Mouse (Mus musculus): ENCODE measurements around the gene Stmn1.
"Not testable (repeated sequence)": the region's sequence is repeated elsewhere in the genome, so short reads cannot be mapped to it uniquely, and the experiment has no call there.

Stmn1 gene

DNA sequence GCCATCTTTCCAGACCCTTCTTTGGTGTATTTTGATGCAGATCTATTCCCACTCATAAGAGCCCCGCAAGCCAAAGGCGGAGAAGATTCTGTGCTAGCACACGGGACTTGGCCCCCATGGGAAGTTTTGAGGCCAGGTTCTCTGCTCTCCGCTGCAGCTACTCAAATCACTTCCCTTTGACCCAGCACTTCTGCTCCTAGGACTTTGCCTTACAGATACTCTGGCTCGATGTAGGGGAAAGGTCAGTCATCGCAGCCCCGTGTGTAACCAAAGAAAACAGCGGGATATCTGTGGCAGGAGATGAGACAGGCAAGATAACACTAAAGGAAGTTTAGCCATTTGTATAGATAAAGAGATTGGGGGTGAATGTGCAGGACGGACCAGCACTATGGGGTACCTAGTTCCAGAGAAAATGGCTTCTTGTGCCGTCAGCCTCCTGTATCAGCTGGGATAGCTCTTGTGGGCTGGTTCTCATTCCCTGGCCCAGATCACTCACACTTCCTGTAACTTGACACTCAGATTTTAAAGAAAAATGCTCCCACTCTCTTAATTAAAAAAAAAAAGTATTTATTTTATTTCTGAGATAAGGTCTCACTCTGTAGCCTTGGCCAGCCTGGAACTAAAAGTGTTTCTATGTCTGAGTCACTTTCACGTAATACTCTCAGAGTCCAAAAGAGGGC lies 22.0 kb downstream of the Stmn1 start:
- peak; percentile 52 for DNase-seq

DNA sequence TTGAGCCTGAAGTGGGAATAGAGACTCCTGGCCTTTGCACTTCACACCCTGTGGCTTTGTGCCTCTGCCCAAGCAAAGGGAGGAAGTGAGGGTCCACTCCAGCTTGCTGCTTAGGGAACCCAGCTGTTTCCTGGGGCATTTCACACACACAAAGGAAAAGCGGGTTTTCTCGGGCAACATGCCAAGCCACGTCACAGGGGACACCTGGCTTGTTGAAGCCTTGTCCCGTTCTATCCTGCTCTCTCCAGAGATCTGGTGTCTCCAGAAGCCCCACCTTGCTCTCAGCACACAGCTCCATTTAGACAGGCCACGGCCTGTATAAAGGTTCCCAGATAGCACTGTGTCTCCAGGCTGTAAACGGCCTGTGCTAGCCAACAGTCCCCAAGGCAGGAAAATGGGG lies 23.6 kb downstream of the Stmn1 start:
- no peak for DNase-seq

DNA sequence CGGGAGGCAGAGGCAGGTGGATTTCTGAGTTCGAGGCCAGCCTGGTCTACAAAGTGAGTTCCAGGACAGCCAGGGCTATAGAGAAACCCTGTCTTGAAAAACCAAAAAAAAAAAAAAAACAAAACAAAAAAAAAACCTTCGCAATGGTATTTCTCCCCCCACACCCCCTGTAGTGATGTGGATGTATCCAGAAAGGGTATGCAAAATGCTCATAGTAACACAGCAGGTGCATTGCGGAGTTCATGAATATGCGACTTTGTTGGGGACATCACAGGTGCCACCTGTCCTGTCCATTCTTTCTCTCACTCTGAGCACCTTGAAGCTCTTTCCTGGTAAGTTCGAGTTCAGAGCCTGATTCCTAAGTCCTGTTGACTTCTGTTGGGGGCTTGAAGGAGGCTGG lies 26.0 kb downstream of the Stmn1 start:
- DNase-seq = not testable (repeated sequence)

DNA sequence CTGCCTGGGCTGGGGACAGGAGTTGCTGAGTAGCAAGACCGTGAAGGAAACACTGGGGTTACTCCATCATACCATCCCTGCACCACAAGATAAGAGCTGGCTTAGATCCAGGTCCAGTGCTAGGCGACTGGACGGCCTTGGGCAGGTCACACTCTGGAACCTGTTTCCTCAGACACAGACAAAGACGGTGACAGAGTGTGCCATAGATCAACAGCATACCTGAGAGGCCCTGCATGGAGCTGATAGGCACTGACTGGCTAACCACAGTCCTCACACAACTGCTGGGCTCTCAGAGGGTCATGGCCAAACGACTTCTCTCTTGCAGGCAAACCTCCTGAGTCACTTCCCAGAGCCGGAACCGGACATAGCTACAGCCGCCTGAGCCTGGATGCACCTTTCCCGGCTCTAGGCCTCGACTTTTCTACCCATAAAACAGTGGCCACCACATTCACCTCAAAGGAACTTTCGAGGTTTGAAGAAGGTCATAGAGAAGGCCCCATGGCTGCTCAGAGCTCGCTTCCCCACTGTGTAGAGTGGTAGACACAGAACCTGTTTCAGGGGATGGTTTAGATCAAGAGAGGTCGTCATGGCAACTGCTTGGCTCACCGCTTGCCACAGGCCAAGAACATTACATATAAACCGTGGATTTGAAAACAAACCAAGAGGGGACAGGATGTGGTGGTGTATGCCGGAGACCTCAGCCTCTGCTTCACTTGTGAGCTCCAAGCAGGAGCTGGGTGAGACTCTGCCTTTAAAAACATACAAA lies 26.8 kb downstream of the Stmn1 start:
- DNase-seq = no peak

DNA sequence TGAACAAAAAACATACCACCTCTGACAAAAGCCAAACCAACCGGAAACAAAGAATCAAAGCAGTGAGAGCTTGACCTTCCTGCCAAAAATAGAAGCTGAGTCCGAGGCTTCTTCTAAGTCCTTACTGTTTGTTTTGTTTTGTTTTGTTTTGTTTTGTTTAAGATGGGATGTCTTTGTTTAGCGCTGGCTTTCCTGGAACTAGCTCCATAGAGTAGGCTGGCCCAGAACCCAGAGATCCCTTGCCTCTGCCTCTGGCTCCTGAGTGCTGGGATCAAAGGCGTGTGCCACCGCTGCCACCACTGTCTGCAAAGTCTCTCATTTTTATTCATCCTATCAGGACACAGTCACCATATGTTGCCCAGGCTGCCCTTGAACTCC lies 27.4 kb downstream of the Stmn1 start:
- DNase-seq = no peak

DNA sequence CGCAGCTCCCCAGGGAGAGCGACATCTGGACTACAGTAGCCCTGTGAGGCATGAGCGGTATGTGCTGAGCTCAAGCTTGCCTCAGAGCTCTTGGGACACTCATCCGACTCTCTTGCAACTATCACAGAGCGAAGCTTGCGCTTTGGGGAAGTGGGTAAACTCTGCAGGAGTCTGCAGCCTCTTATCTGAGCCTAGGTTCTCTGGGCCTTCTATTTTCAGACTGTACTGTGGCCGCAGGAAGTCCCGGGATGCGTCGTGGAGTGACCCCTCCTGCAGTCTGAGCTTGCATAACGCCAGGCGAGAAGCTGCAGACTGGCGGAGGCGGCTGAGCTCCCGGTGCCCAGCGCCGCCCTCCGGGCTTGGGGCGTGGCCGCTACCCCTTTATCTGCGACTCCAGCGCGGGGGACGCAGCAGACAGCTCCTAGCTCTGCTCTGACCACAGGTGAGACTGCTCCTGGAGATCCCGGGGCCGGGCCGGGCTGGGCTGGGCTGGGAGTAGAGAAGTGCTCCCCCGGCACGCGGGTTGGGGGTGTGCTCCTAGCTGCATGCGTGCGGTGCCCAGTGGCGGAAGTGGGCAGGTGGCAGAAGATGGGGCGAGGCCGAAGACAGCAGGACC lies 28.6 kb downstream of the Stmn1 start, which contains the start of gene Paqr7:
Gene Paqr7 (plus strand): TSS at position 103 of the 616 bp plus-strand sequence.
- peak; percentile 88 for DNase-seq

DNA sequence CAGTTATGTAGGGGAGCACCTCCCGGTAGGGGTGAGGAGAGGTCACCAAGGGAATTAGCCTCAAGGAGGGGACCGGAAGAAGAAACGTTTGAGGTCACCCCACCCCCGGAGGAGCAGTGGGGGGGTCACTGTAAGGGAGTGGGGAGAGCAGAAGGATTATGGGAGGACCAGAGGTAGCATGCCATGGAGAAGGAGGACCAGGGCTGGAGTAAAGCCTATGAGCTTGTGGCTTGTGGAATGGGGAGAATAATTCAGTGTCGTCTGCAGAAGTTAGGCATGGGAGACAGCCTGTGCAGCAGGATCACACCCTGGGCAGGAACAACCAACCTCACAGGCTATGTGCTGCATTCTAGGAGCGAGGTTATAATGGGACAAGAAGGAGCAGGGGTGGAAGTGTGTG lies 29.1 kb downstream of the Stmn1 start:
- DNase-seq = no peak

DNA sequence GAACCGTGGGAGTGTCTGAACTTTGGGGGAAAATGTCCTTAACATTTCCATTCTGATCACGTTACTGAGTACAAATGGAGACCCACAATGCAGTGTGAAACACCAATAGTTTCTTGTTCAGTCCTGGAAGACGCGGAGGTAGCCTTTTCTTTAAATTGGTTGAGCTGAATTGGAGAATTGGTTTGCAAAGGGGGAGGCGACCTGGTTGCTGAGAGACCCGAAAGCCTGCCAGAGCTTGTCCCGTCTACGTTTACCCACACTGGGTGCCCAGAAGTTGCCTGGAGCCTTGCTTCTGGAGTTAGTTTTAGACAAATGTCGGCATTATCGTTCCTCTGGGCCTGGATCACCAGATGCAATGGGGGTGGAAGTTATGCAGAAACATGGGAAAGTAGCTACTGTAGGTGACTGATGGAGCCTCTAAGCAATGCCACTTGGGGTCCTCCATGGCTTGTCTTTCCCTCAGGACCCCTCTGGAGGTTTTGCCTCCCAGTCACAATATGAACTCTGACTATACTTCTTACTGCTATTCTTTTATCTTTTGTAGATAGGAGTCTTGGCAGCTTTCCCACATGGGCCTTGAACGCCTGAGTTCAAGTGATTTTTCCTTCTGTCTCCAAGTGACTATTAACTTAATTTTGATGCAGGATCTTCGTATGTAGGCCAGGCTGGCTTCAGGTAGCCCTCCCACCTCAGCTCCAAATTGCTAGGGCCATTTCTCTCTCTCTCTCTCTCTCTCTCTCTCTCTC lies 30.0 kb downstream of the Stmn1 start:
- DNase-seq = no peak

DNA sequence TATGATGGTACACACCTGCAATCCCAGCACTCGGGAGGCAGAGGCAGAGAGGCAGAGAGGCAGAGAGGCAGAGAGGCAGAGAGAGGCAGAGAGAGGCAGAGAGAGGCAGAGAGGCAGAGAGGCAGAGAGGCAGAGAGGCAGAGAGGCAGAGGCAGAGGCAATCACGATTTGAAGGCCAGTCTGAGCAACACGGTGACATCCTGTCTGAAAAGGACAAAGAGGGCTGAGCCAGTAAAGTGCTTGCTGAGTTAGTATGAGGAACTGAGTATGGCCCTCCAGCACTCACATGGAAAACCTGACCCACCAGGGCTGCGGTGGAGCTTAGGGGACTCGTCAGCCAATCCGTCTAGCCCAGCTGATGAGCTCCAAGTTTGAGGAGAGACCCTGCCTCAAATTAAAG lies 30.9 kb downstream of the Stmn1 start:
- not testable (repeated sequence) for DNase-seq

DNA sequence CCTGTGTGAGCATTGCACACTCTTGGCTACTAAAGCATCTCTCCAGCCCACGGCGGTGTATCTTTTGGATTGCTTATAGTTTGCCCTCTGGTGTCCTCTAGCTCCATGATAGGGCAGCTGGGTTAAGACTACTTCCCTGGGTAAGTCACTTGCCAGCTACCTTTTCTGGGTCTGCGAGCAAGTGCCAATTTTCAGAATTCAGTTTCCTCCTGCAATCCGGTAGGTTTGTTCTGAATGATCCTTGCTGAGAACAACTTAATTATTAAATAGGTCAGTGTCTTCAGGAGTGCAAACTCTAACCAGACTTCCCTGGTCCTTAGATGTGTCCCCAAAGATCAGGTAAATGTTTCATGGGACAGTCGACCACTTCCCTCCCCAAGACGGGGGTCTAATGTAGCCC lies 33.0 kb downstream of the Stmn1 start:
- DNase-seq = no peak

DNA sequence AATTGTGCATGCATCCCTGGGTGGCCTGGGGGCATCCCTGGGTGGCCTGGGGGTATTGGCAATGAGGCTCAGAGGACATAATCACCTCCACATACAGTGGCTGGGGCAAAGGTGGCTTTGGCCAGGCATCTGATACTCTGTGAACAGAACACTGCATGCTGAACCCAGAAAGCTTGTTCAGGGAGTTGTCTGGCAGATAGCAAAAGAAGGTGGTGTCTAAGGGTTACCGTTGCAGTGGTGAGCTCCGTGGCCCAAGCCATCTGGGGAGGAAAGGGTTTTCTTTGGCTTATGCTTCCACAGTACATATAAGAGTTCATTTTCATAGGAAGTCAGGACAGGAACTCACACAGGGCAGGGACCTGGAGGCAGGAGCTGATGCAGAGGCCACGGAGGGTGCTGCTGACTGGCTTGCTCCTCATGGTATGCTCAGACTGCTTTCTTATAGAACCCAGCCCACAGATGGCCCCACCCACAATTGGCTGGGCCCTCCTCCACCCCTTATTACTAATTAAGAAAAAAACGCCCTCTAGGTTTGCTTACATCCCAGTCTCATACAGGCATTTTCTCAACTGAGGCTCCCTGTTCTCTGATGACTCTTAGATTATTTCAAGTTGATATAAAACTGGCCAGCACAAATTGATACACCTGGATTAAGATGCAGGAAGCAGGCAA lies 35.7 kb downstream of the Stmn1 start:
- DNase-seq = no peak

DNA sequence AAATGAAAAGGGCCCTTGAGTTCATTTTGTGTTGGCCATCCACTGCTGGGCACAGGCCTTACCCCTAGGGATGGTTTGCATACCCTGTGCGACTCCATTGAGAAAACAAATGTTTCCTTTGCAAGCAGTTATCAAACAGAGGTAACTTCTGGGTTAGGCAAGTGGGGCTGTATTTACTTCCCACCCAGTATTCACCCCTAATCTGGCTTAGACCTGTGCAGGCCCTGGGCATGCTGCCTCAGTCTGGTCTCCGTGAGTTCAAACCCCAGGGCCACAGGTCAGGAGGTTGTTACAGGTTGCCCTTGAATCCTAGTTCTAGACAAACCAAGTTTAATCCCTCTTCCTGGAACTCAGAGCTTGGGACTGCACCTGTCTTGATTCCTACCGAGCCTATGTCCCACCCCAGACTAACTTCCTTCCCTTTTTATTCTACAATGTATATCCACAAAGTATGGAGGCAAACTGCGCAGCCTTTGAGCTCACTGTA lies 37.2 kb downstream of the Stmn1 start:
- DNase-seq = no peak

DNA sequence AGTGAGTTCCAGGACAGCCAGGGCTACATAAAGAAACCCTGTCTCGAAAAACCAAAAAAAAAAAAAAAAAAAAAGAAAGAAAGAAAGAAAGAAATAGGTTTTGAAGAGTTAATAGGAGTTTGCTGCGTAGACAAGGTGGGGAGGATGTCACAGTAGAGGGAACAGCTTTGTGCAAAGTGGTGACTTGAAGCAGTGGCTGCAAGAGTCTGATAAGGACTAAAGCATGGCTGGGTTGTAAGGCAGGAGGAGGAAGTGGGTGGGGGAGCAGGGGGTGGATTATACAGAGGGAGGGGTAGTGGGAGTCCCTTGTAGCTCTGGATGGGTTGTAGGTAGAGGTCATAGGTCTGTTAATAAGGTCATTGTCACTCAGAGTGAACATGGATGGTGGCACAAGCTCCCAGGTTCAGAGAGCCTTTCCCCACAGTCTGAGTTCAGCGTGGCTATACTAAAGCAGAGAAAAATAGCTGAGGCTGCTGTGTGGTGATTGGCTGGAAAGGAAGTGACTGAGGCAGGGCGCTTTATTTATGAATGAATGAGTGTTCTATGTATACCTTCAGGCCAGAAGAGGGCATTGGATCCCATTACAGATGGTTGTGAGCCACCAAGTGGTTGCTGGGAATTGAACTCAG lies 38.0 kb downstream of the Stmn1 start:
- DNase-seq = no peak

DNA sequence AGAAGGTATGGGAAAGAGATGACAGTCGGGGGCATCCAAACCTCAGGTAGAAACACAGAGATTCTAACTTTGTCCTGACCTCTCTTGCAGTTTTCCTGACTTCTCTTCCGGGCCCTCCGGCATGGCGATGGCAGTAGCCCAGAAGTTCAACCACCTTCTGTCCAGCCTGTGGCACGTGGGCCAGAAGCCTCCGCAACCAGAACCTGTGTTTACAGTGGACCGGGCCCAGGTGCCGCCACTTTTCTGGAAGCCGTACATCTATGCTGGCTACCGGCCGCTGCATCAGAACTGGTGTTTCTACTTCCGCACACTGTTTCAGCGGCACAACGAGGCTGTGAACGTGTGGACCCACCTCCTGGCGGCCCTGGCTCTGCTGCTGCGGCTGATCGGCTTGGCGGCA lies 38.6 kb downstream of the Stmn1 start:
- no peak for DNase-seq

DNA sequence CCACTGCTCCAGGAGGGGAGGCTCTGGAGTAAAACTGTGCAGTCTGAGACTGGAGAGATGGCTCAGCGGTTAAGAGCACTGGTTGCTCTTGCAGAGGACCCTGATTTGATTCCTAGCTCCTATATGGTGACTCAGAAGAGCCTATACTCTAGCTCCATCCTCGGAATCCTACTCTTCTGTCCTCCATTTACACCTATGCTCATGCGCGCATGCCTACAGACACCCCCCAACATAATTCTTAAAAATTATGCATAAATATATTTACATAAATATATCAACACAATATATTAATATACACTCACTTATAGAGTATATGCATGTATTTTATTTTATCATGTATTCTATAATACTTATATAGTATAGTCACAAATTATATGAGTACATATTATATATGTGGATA lies 42.3 kb downstream of the Stmn1 start:
- DNase-seq = no peak

DNA sequence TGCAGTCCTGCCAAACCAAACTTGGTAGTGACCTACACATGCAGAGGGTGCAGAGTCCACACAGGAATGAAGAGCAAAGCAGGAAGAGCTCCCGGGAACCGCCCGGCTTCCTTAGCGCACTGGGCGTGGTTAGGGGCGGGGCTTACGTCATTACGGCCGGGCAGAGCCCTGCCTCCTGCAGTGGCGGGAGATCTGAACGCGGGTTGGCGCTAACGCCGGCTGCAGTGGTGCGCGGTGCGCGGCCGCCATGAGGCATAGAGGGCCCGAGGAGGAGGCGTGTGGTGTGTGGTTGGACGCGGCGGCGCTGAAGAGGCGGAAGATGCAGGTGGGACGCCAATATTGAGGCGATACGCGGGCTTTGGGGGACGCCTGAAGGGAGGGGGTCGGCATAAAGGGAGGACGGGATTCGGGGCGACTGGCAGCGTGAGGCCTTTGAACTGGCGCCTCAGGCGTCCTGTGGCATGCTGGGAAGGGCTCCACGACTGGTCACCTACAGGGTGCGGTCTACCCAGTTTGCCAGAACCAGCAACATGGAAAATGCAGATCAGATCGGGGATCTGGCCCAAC lies 42.8 kb downstream of the Stmn1 start, which contains the start of gene Aunip:
Gene Aunip (plus strand): TSS at position 155 of the 567 bp plus-strand sequence.
- DNase-seq = peak; percentile 88

DNA sequence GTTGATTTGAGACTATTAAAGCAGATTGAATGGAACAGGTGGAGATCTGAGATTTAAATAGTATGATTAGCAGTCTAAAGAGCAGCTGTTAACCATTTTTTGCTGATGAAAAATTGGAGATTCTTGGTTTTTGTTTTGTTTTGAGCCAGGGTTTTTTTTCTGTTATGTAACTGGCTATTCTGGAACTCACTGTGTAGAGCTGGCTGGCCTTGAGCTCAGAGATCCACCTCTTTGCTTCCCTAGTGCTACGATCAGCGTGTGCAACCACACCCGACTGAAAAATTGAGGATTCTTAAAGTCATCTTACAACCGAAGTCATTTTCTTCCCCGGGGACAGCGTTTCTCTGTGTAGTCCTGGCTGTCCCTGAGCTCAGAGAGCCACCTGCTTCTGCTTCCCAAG lies 43.6 kb downstream of the Stmn1 start:
- no peak for DNase-seq

DNA sequence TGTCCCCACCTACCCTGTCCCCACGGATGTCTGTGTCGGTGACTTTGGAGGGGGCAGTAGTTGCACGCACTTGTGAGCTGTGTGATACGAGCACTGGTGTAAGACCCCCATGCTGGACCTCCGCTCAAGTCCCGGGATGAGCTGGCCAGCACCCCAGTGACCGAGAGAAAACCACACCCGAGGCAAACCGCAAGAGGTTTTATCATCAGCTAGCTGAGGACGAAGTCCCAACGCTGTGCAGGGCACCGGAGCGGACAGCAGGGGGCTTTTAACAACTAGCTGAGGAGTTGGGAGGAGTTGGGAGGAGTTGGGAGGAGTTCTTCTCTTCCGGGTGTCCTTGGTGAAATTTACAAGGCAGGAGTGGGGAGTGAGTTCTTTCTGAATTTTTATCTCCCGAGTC lies 44.7 kb downstream of the Stmn1 start:
- peak; percentile 66 for DNase-seq

DNA sequence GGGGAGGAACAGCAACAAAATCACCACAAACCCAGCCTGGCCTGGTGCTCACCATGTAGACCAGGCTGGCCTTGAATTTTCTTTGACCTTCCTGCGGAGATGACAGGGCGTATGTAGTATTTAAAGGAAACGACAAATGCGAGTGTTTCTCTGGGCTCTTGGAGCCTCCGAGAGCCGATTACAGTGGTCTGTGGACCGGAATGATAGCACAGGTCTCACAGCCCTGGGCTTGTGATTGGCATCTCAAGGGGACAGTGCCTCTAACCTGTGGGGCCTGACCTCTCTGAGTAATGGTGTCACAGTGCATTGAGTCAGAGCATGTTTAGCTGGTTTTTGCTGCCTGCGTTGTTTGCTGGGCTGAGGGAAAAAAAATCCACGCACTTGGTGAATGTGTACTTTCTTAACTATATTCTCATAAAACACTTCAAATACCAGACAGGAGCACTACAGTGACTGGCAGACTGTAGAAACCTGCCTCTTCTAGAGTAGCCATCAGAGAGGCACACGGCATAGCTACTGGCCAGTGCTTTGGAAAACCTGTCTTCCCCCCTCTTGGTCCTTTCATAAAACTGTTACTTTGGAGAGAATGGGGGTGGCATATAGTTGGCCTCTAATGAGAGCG lies 46.3 kb downstream of the Stmn1 start:
- DNase-seq = no peak

DNA sequence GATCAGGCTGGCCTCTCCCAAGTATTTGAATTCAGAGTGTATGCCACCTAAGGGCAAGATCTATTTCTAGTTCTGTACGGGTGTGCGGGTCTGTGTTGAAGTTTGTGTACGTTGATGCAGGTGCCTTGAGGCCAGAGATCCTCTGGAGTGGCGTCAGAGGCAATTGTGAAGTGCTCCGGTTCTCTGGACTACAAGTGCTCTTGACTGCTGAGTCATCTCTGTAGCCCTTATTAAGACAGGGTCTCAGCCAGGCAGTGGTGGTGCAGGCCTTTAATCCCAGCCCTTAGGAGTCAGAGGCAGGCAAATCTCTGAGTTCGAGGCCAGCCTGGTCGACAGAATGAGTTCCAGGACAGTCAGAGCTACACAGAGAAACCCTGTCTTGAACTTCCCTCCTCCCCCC lies 47.5 kb downstream of the Stmn1 start:
- DNase-seq = no peak

DNA sequence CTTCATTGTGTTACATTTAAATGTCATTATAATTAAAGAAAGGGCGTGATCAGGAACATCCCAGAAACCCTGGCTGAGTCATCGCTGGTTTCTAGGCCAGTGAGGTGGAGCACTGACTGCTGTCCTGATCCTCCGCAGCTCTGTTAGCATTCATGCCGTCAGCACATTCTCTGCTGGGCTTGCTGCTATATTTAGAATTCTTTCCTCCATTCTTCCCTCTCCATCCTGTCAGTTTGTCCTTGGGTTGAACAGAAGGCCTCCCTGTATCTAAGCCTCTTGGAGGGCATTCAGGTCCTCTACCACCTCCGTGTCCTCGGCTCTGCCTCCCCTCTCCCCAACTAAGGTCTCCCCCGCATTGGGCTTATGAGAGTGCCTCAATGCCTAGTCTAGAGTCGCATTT lies 48.9 kb downstream of the Stmn1 start:
- peak; percentile 15 for DNase-seq

Data from kidney, adult 18-20 months (tissue).